ENCODE assay signal across 8 mouse cellular contexts in genomic region chr9:25485406-25485805, GRCm38 (mm10). TPM values are rescaled to one million over a fixed set of nuclear protein-coding genes. Genes with fewer than 3 reads are reported as not detected.
DNase-seq lines count a peak whose midpoint lies in the region; ATAC-seq and TF ChIP-seq lines count a peak whose summit lies in the region.

No protein-coding gene starts in this region.

- H3K27ac ChIP-seq in limb, embryonic 12.5 days: no peak overlapping the region
- no peak overlapping the region for H3K27ac ChIP-seq in limb, embryonic 10.5 days
- peak overlapping the region; percentile 11; the same call in 1 of the 2 replicates for H3K27ac ChIP-seq in heart, postnatal 0 days (ENCODE audit: low read depth)

- no peak overlapping the region for H3K9ac ChIP-seq in limb, embryonic 12.5 days (replicated peaks)
- H3K9ac ChIP-seq in heart, postnatal 0 days (replicated peaks; ENCODE audit: low read depth, low read length): no peak overlapping the region

- TF ChIP-seq CTCF in heart, postnatal 0 days (IDR thresholded peaks at IDR 0.05; ENCODE audit: low read depth): no peak

- DNase-seq in adrenal gland, adult 8-10 months: peak; percentile 64
- DNase-seq in adrenal gland, adult 18-20 months (ENCODE audit: low spot score in 2 of 2): no peak
- no peak for DNase-seq in limb, embryonic 10.5 days (ENCODE audit: low spot score)
- DNase-seq in heart, postnatal 0 days (ENCODE audit: low spot score): no peak
- DNase-seq in retina, adult 2 months (ENCODE audit: low read depth, low spot score): peak; percentile 77
- no peak for DNase-seq in layer of hippocampus, postnatal 25 days (ENCODE audit: extremely low spot score in 1 of 2, low spot score in 1 of 2)
- DNase-seq in embryo, embryonic 9.5 days (ENCODE audit: extremely low spot score): no peak

- WGBS in limb, embryonic 12.5 days: 83% methylated on average over 7 of the region's 7 CpGs
- WGBS in limb, embryonic 10.5 days: 90% methylated on average over 7 of the region's 7 CpGs
- WGBS in heart, postnatal 0 days: 50% methylated on average over 7 of the region's 7 CpGs

- TF ChIP-seq EP300 in heart, postnatal 0 days (IDR thresholded peaks at IDR 0.05; ENCODE audit: low read depth): no peak

- H3K27me3 ChIP-seq in limb, embryonic 12.5 days: no peaks in the 10 kb centered on the region
- H3K27me3 ChIP-seq in limb, embryonic 10.5 days (ENCODE audit: low read depth, poor library complexity, severe bottlenecking): no peaks in the 10 kb centered on the region
- no peaks in the 10 kb centered on the region for H3K27me3 ChIP-seq in heart, postnatal 0 days (ENCODE audit: control insufficient read depth, insufficient read depth, low read length)

- H3K9me3 ChIP-seq in limb, embryonic 12.5 days: no peaks in the 10 kb centered on the region
- no peaks in the 10 kb centered on the region for H3K9me3 ChIP-seq in limb, embryonic 10.5 days (replicated peaks)
- no peaks in the 10 kb centered on the region for H3K9me3 ChIP-seq in heart, postnatal 0 days (replicated peaks; ENCODE audit: control insufficient read depth, low read length)

- peak overlapping the region; percentile 72 for H3K4me2 ChIP-seq in limb, embryonic 12.5 days
- peak overlapping the region; percentile 96 for H3K4me2 ChIP-seq in heart, postnatal 0 days (ENCODE audit: low read depth, low read length)

- peaks cover 9% of the 10 kb centered on the region; the same call in 1 of the 2 replicates for H3K36me3 ChIP-seq in limb, embryonic 12.5 days
- peaks cover 24% of the 10 kb centered on the region for H3K36me3 ChIP-seq in limb, embryonic 10.5 days
- H3K36me3 ChIP-seq in heart, postnatal 0 days (replicated peaks; ENCODE audit: control insufficient read depth, insufficient read depth, low read length): 0 out of 2 replicates have a peak, but pooled peaks cover 3% of the 10 kb centered on the region

- no peak for ATAC-seq in limb, embryonic 12.5 days (ENCODE audit: insufficient number of reproducible peaks, insufficient read depth, low FRiP score, low TSS enrichment, low read depth)
- ATAC-seq in heart, postnatal 0 days (ENCODE audit: insufficient read depth, low read depth): no peak

- peaks cover 52% of the 10 kb centered on the region for H3K4me1 ChIP-seq in limb, embryonic 12.5 days (replicated peaks)
- H3K4me1 ChIP-seq in limb, embryonic 10.5 days: peaks cover 50% of the 10 kb centered on the region
- H3K4me1 ChIP-seq in heart, postnatal 0 days (ENCODE audit: control insufficient read depth, insufficient read depth): peaks cover 75% of the 10 kb centered on the region

- no peak overlapping the region for H3K4me3 ChIP-seq in limb, embryonic 12.5 days (replicated peaks)
- H3K4me3 ChIP-seq in limb, embryonic 10.5 days: no peak overlapping the region
- H3K4me3 ChIP-seq in heart, postnatal 0 days (ENCODE audit: low read depth, low read length): 0 out of 2 replicates have a peak overlapping the region, but pooled peaks have one; percentile 11

RNA-seq across cellular contexts. Expression of gene Eepd1, which starts 4.1 kb away (rescaled TPM):
- total RNA-seq in adrenal gland, adult 8-10 months (2022): 10 to 100 TPM; 47.7 to 97.8 (median 53.3) TPM
- 10 to 100 TPM; 20.3 to 60.0 TPM for total RNA-seq in adrenal gland, adult 18-20 months (2021)
- 24.1 and 24.3 TPM in 2 replicates for polyA plus RNA-seq in limb, embryonic 12.5 days (2016; fragmentation: Nextera tagmentation; extraction: Ambion mirVana)
- 19.2 and 22.9 TPM in 2 replicates for polyA plus RNA-seq in limb, embryonic 10.5 days (2016; fragmentation: Nextera tagmentation; extraction: Ambion mirVana)
- 14.7 and 19.9 TPM in 2 replicates for total RNA-seq in heart, postnatal 0 days (2014; rRNA removed; ENCODE audit: low replicate concordance)
- 20.2 and 21.4 TPM in 2 replicates for polyA plus RNA-seq in heart, postnatal 0 days (2015; fragmentation: Nextera tagmentation; extraction: Ambion mirVana)
- 10 to 100 TPM; 13.8 to 16.4 TPM for total RNA-seq in layer of hippocampus, postnatal 25 days (2021)

Comparison
In these comparisons a context has a peak if more than half of its experiments do, and no peak if none do; other contexts are left out.
1. DNase-seq: peak in adrenal gland, adult 8-10 months (single experiment) and retina, adult 2 months (single experiment); none in adrenal gland, adult 18-20 months (0 of 2), limb, embryonic 10.5 days (single experiment), heart, postnatal 0 days (single experiment), layer of hippocampus, postnatal 25 days (0 of 2) and embryo, embryonic 9.5 days (single experiment).